Mouse (Mus musculus) C2C12 (cell line): Measurements from ENCODE around the gene B4galt1. TPM values are rescaled to one million over a fixed set of nuclear protein-coding genes. Genes with fewer than 3 reads are reported as not detected.

ENCODE experiments used
- H3K27me3 ChIP-seq: one replicate; pipeline ENCODE4 v1.6.1; 2011; ENCODE audit not compliant: control insufficient read depth, insufficient read depth, insufficient read length
- H3K36me3 ChIP-seq: one replicate; pipeline ENCODE4 v1.6.1; 2011; ENCODE audit not compliant: control insufficient read depth, insufficient read depth
- H3K4me3 ChIP-seq: one replicate; pipeline ENCODE4 v1.5.1; 2011; ENCODE audit warnings: mild to moderate bottlenecking, control low read depth; ENCODE audit not compliant: poor library complexity, insufficient read depth, severe bottlenecking
- H3K79me2 ChIP-seq: one replicate; pipeline ENCODE4 v1.6.1; 2011; ENCODE audit not compliant: control insufficient read depth, insufficient read depth
- H3K79me3 ChIP-seq: one replicate; pipeline ENCODE4 v1.6.1; 2011; ENCODE audit warnings: low read depth, control low read depth
- H3ac ChIP-seq: one replicate; pipeline ENCODE3; 2011; ENCODE audit warnings: low read depth; ENCODE audit not compliant: control insufficient read depth, insufficient read length
- CEBPB ChIP-seq: IDR thresholded peaks from one replicate; pipeline ENCODE4 v1.6.1; 2011; ENCODE audit warnings: low read depth, mild to moderate bottlenecking, control low read depth, moderate library complexity
- CTCF ChIP-seq: IDR thresholded peaks from one replicate; pipeline ENCODE4 v1.5.1; 2011; ENCODE audit not compliant: control insufficient read depth, insufficient read depth, insufficient read length
- FOSL1 ChIP-seq: IDR thresholded peaks from one replicate; pipeline ENCODE4 v1.8.0; 2011; ENCODE audit warnings: mild to moderate bottlenecking, low read length; ENCODE audit not compliant: poor library complexity, insufficient read depth, severe bottlenecking
- MAX ChIP-seq: IDR thresholded peaks from one replicate; pipeline ENCODE4 v1.6.1; 2011; ENCODE audit warnings: mild to moderate bottlenecking, control low read depth
- MYOD1 ChIP-seq: IDR thresholded peaks from one replicate; pipeline ENCODE4 v1.6.1; 2011; ENCODE audit warnings: low read depth; ENCODE audit not compliant: control insufficient read depth, insufficient read length
- MYOG ChIP-seq: IDR thresholded peaks from one replicate; pipeline ENCODE4 v1.6.1; 2011; ENCODE audit not compliant: control insufficient read depth, insufficient read length; ENCODE audit errors: extremely low read depth
- USF1 ChIP-seq: IDR thresholded peaks from one replicate; pipeline ENCODE4 v1.6.1; 2011; ENCODE audit warnings: low read depth, mild to moderate bottlenecking, control low read depth, moderate library complexity
- polyA plus RNA-seq: library from polyadenylated mRNA; unstranded; fragments of >200 nt; fragmentation: generic; extraction: Trizol; gene quantifications from one replicate; pipeline ENCODE4 v1.2.1, GENCODE M21; 2012; ENCODE audit warnings: missing spikeins

Gene B4galt1
- polyA plus RNA-seq, 1 experiment: 42.2 TPM

DNA sequence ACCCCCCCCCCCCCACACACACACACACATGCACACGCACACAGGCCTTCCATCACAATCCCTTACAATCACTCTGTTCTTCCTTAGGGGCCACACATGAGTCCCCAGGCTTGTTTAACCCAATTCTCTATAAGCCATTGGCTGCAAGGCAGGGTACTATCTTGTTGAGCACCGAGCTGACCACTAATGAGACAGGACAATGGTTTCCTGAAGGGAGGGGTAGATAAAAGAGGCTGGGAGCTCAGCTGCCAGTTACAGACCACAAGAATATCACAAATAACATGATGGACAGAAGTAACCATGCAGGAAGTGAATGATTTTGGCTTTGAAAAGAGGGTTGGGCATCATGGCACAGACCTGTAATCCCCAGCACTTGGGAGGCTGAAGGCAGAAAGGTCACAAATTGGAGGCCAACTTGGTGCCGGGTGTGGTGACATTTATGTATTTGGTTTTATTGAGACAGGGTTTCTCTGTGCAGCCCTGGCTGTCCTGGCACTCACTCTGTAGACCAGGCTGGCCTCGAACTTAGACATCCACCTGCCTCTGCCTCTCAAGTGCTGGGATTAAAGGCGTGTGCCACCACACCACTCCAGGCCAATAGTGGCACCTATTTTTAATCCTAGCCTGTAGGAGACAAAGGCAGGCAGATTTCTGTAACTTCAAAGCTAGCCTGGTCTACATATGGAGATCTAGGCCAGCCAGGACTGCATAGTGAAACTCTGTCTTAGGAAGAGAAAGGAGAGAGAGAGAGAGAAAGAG is 21.2 kb upstream of the B4galt1 start:
- TF ChIP-seq MYOD1: no peak
- no peak for TF ChIP-seq MYOG
- no peak for TF ChIP-seq USF1
- TF ChIP-seq MAX: no peak
- no peak for TF ChIP-seq CEBPB
- no peak for TF ChIP-seq CTCF

DNA sequence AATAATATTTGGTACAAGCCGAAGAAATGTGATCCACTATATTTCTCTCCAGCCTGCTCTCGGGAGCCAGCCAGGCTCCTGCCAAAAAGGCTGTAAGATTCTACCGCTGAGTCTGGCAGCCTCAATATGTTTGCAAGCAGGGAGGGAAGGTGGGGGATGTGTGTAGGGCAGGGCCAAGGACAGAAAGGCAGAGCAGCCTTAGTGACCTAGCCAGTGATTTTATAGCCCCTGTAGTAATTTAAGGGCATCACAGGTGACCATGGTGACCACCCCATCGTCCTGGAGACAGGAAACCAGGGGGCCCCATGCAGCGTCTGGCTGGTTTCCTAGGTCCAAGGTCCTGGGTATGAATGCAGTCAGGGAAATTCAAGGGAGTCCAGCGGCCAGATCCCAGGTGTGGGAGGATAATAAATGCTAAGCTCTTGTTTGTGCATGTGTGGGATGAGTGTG is 20.4 kb upstream of the B4galt1 start:
- H3ac ChIP-seq: no peak overlapping the region
- H3K4me3 ChIP-seq: no peak overlapping the region
- no peaks in the 10 kb centered on the region for H3K36me3 ChIP-seq
- no peaks in the 10 kb centered on the region for H3K79me2 ChIP-seq
- no peaks in the 10 kb centered on the region for H3K79me3 ChIP-seq
- H3K27me3 ChIP-seq: no peaks in the 10 kb centered on the region
- no peak for TF ChIP-seq CEBPB
- TF ChIP-seq USF1: no peak
- TF ChIP-seq MAX: no peak
- no peak for TF ChIP-seq MYOG
- TF ChIP-seq MYOD1: no peak
- no peak for TF ChIP-seq FOSL1
- TF ChIP-seq CTCF: no peak

More for the DNA sequence above, 21.2 kb upstream of the B4galt1 start:
- Histone ChIP-seq H3K4me3 (no peak overlapping the region), H3K27me3 (no peaks in the 10 kb centered on the region), H3K36me3 (no peaks in the 10 kb centered on the region), H3K79me3 (no peaks in the 10 kb centered on the region), H3K79me2 (no peaks in the 10 kb centered on the region), H3ac (no peak overlapping the region)

DNA sequence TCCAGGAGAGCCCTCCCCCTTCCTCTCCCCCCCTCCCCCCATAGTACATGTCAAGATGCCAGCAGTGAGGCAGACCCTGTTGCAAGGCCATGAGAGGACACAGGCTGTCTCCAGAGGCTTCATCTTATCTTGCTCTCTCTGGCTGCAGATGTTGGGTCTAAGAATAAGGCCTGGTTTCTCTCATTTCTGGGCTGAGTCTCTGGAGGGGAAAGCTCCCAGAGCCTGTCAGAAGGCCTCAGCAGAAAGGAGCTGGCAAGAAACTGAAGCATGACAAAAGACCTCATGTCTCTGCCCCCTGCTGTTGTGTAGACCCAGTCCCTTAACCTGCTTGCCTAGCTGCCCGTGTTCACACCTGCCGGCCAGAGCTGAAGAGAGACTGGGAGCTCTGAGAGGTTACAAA is 19.5 kb upstream of the B4galt1 start:
- H3K79me3 ChIP-seq: no peaks in the 10 kb centered on the region
- no peaks in the 10 kb centered on the region for H3K27me3 ChIP-seq
- H3K4me3 ChIP-seq: no peak overlapping the region
- TF ChIP-seq CEBPB: no peak
- no peak for TF ChIP-seq USF1
- TF ChIP-seq MYOG: no peak
- TF ChIP-seq CTCF: no peak
- no peak for TF ChIP-seq FOSL1
- no peak for TF ChIP-seq MAX
- TF ChIP-seq MYOD1: no peak
- no peak overlapping the region for H3ac ChIP-seq
- no peaks in the 10 kb centered on the region for H3K79me2 ChIP-seq
- H3K36me3 ChIP-seq: no peaks in the 10 kb centered on the region

DNA sequence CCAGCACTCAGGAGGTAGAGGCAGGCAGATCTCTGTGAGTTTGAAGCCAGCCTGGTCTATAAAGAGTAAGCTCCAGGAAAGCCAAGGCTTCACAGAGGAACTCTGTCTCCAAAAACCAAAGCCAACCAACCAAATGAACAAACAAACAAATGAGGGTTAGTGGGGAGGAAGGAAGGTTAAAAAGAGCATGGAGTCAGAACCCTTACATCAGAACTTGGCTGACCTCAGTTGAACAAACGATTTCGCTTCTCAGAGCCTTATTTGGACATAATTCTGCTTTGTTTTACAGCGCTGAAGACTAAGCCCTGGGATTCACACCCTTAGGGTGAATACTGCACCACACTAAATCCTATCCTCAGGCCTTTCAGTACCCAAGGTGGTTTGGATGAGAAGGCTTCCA is 18.3 kb upstream of the B4galt1 start:
- no peaks in the 10 kb centered on the region for H3K79me3 ChIP-seq
- TF ChIP-seq USF1 (no peak), CEBPB (no peak), MYOD1 (no peak)
- H3K27me3 ChIP-seq: no peaks in the 10 kb centered on the region
- no peaks in the 10 kb centered on the region for H3K36me3 ChIP-seq
- no peak overlapping the region for H3K4me3 ChIP-seq
- no peaks in the 10 kb centered on the region for H3K79me2 ChIP-seq
- H3ac ChIP-seq: no peak overlapping the region

DNA sequence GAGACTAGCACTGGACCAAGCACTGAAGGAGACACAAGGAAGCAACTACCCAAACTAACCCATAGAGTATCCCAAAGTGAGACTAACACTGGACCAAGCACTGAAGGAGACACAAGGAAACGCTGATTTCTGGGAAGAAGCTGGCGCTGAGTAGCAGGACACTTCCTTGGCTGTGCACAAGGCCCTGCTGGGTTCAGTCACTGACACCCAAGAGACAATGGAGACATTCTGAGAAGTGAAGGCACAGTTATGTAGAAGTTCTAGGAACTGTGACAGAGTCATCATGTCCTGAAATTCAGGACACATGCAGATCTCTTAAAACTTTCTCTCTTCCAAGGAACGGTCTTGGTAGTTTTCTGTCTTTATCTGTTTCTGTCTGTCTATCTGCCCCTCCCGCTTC is 16.4 kb upstream of the B4galt1 start:
- Histone ChIP-seq H3K79me3 (no peaks in the 10 kb centered on the region), H3K4me3 (no peak overlapping the region), H3K27me3 (no peaks in the 10 kb centered on the region), H3K36me3 (no peaks in the 10 kb centered on the region), H3K79me2 (no peaks in the 10 kb centered on the region), H3ac (no peak overlapping the region)
- TF ChIP-seq CEBPB (no peak), MYOD1 (no peak), MYOG (no peak), FOSL1 (no peak)

DNA sequence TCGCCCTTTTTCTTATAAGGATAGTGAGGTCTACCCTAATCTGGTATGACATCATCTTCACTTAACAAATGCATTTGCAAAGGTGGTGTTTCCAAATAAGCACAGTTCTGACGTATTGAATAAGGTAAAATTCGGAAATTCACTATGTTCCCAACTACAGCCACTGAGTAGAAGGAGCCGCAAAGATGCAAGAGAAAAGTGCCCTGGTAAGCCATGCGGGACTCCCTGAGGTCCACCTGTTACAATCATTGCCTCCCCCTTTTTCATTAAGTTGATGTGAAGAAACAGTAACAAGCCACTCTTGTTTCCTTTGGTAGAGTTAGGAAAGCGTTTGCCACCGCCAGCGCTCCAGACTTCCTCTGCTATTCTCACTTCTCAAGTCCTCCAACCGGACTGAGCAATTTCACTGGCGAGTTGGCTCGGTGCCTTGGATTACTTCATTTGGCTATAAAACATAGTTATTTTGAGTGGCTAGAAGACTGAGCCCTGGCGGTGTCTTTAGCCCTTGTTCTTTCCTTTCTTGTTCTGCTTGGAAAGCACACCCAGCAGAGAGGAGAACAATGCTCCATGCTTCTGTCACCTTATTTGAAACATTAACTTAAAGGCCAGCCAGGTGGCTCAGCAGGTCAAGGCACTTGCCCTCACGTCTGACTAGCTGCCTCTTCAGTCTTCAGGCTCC is 14.9 kb upstream of the B4galt1 start:
- no peaks in the 10 kb centered on the region for H3K27me3 ChIP-seq
- no peak overlapping the region for H3ac ChIP-seq
- H3K79me3 ChIP-seq: no peaks in the 10 kb centered on the region
- no peak overlapping the region for H3K4me3 ChIP-seq
- no peaks in the 10 kb centered on the region for H3K36me3 ChIP-seq
- H3K79me2 ChIP-seq: no peaks in the 10 kb centered on the region
- TF ChIP-seq CEBPB (no peak), CTCF (no peak), MAX (no peak), MYOG (no peak), FOSL1 (no peak)
